Mouse (Mus musculus): ENCODE measurements around the gene Cemip. TPM values are rescaled to one million over a fixed set of nuclear protein-coding genes. Genes with fewer than 3 reads are reported as not detected.

Gene Cemip
- polyA plus RNA-seq, 1 experiment from 2014 or later: 1.8 TPM

- Histone ChIP-seq H3K36me3 (no peaks in the 10 kb centered on the region), H3K27me3 (no peaks in the 10 kb centered on the region), H3K4me3 (no peak overlapping the region), H3K4me1 (no peaks in the 10 kb centered on the region), H3K4me2 (replicated peaks) (no peak overlapping the region), H3K27ac (replicated peaks) (no peak overlapping the region), H3K9ac (replicated peaks) (no peak overlapping the region), H3K9me3 (no peaks in the 10 kb centered on the region)
- 92% methylated on average over 1 of the region's 1 CpGs for WGBS
- no peak for ATAC-seq (ENCODE audit: low FRiP score, low read depth)
Observed at GRCm38 (mm10) chr7:83978410-83978809, 107.9 kb downstream of the Cemip start.

DNA sequence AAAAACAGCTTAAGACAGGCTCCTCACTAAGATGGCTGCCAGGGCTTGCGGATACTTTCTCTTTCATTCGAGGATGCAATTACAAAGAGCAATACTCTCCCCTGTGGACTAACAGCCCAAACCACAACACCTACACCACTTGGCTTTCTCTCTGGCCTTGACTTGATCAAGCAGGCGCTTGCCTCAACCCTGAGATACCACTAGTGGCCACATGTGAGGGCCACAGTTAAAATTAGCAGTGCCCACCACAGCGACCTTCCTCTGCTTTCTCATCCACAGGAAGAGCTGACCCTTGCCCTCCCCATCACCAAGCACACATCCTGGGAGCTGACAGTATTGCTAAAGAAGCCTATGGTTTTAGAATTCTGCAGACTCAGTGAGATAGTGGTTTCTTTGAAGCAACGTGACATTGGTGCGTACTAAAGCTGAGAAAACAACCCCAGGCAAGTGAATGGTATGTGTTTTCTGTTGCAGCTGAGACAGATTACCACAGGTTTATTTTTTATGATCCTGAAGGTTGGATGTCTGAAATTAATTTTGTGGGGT is 109.8 kb downstream of the Cemip start:
- Histone ChIP-seq H3K4me2 (replicated peaks) (no peak overlapping the region), H3K27me3 (no peaks in the 10 kb centered on the region), H3K9ac (replicated peaks) (no peak overlapping the region), H3K36me3 (no peaks in the 10 kb centered on the region), H3K4me3 (no peak overlapping the region), H3K9me3 (no peaks in the 10 kb centered on the region), H3K4me1 (no peaks in the 10 kb centered on the region), H3K27ac (replicated peaks) (no peak overlapping the region)
- no peak for ATAC-seq (ENCODE audit: low FRiP score, low read depth)
- WGBS: 84% methylated on average over 6 of the region's 6 CpGs

GRCm38 (mm10) chr7:83975283-83975682 is 111.0 kb downstream of the Cemip start:
- no peak overlapping the region for H3K9ac ChIP-seq (replicated peaks)
- 90% methylated on average over 6 of the region's 6 CpGs for WGBS
- H3K36me3 ChIP-seq: no peaks in the 10 kb centered on the region
- H3K4me2 ChIP-seq (replicated peaks): no peak overlapping the region
- no peaks in the 10 kb centered on the region for H3K27me3 ChIP-seq
- H3K9me3 ChIP-seq: no peaks in the 10 kb centered on the region
- ATAC-seq (ENCODE audit: low FRiP score, low read depth): no peak
- H3K27ac ChIP-seq (replicated peaks): no peak overlapping the region
- H3K4me1 ChIP-seq: no peaks in the 10 kb centered on the region
- H3K4me3 ChIP-seq: no peak overlapping the region

DNA sequence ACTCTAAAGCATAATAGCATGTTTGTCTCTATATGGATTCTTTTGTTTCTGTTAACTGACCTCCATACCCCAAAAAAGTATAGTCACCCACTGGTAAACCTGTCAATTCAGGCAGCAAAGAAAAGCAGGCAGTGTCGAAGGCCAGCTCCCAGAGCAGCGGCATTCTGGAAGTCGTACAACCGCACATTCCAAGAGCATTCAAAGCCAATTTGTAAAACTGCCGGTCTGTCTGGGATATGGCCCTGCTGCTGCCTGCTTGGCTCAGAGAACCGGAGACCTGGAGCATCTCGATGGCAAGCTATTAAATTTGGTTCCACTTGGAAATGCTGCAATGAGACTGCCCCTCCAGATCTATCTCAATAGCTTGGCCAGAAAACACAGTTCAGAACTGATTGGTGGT is 113.8 kb downstream of the Cemip start:
- no peaks in the 10 kb centered on the region for H3K27me3 ChIP-seq
- no peaks in the 10 kb centered on the region for H3K36me3 ChIP-seq
- no peaks in the 10 kb centered on the region for H3K9me3 ChIP-seq
- H3K4me1 ChIP-seq: no peaks in the 10 kb centered on the region
- ATAC-seq (ENCODE audit: low FRiP score, low read depth): no peak
- no peak overlapping the region for H3K4me3 ChIP-seq
- H3K9ac ChIP-seq (replicated peaks): no peak overlapping the region
- 89% methylated on average over 7 of the region's 7 CpGs for WGBS
- no peak overlapping the region for H3K4me2 ChIP-seq (replicated peaks)
- no peak overlapping the region for H3K27ac ChIP-seq (replicated peaks)

DNA sequence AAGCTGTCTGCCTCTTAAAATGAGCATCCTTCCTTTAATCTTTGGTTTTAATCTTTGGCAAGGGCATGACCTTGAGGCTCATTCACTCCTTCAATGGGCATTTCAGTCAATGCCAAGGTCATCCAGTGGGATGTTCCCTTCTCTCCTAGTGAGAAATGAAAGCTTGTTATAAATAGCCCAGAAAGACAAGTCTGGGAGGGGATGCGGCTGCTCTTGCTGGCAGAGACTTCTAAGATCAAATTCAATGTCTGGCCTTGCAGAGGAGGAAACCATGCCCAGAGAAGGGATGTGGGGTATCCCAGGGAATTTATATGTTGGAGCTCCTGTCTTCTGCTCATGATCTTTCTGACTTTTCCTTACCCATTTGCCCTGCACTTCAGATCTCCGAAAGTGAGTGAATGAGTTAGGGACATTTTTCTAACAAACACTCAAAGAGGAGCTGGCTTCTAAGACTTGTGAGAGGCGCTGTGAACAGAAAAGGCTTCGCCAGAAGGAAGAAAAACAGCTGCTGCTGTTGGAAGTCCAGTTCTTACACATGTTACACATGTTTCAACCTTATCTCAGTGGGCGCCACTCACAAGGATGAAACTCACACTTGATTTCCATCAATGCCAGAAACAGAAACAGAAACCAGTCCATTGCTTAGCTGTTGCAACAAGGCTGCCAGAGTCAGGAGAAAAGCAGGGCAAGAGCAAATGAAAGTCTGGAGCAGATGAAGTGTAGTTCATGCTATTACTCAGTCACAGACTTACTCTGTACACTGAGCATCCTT is 120.1 kb downstream of the Cemip start:
- no peak overlapping the region for H3K4me3 ChIP-seq
- 84% methylated on average over 5 of the region's 5 CpGs for WGBS
- H3K9me3 ChIP-seq: no peaks in the 10 kb centered on the region

DNA sequence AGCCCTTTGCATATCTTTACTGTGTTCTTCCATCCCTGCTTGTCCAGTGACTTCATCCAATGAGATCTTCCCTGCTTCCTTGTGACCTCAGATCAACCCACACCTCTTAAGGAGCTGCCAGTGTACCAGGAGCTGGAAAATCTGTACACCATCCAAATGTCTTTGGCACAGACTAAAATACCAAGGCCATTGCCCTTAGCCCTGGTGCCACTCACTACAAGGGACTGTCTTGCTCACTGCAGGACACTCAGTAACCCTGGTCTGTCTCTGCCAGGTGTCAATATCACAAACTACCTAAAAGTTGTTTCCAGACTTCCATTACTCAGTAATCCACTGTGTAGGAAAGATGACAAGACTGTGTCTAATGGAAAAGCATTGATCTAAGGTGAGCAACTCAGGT is 121.1 kb downstream of the Cemip start:
- Histone ChIP-seq H3K36me3 (no peaks in the 10 kb centered on the region), H3K4me3 (no peak overlapping the region)

More for the DNA sequence above, 120.1 kb downstream of the Cemip start:
- Histone ChIP-seq H3K27me3 (no peaks in the 10 kb centered on the region), H3K9ac (replicated peaks) (no peak overlapping the region), H3K4me2 (replicated peaks) (no peak overlapping the region), H3K36me3 (no peaks in the 10 kb centered on the region), H3K4me1 (no peaks in the 10 kb centered on the region), H3K27ac (replicated peaks) (no peak overlapping the region)
- no peak for ATAC-seq (ENCODE audit: low FRiP score, low read depth)

DNA sequence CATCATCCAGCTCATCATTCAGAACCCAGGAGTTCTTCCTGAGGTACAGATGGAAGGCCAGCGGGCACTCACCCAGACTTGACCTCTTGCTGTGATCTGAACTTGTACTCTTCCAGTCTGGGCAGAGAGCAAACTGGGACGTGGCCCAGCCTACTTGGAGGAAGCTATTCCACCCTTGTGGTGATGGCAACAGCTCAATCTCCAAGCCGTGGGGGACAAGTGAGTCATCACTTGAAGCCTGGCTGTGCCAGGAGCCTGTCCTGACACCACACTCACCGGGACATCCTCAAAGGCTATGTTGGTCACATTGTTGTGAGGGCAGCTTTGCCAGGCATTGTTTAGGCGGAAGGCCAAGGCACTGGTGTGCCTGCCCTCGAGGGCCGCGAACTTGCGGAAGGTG is 133.8 kb downstream of the Cemip start:
- H3K4me2 ChIP-seq (replicated peaks): no peak overlapping the region
- H3K27me3 ChIP-seq: no peaks in the 10 kb centered on the region
- no peaks in the 10 kb centered on the region for H3K36me3 ChIP-seq
- H3K27ac ChIP-seq (replicated peaks): no peak overlapping the region
- no peaks in the 10 kb centered on the region for H3K9me3 ChIP-seq
- no peak for ATAC-seq (ENCODE audit: low FRiP score, low read depth)
- H3K4me1 ChIP-seq: no peaks in the 10 kb centered on the region
- no peak overlapping the region for H3K4me3 ChIP-seq
- no peak overlapping the region for H3K9ac ChIP-seq (replicated peaks)
- whole genome bisulfite sequencing: 89% methylated on average over 9 of the region's 9 CpGs

More for the DNA sequence above, 121.1 kb downstream of the Cemip start:
- Histone ChIP-seq H3K4me2 (replicated peaks) (no peak overlapping the region), H3K27me3 (no peaks in the 10 kb centered on the region), H3K27ac (replicated peaks) (no peak overlapping the region), H3K4me1 (no peaks in the 10 kb centered on the region), H3K9ac (replicated peaks) (no peak overlapping the region), H3K9me3 (no peaks in the 10 kb centered on the region)
- ATAC-seq (ENCODE audit: low FRiP score, low read depth): no peak

DNA sequence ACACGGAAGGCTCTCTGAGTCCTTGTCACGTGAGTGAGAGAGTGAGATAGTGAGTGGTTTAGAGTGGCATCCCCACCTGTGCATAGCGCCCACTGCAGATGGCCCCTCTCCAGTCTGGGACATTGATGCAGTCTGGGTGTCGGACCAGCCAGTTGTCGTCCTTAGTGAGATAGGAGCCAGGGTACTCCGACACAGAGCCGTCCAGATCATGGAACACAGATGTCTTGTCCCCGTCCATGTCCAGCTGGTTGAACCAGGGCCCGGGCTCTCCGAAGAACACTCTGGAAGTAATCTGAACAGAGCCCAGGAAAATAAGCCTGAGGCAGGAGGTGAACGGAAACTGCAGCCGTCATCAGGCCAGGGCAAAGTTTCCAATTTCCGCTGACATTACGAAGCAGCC is 135.0 kb downstream of the Cemip start:
- 92% methylated on average over 14 of the region's 14 CpGs for WGBS
- Histone ChIP-seq H3K36me3 (no peaks in the 10 kb centered on the region), H3K27me3 (no peaks in the 10 kb centered on the region), H3K27ac (replicated peaks) (no peak overlapping the region), H3K4me1 (no peaks in the 10 kb centered on the region), H3K9ac (replicated peaks) (no peak overlapping the region), H3K9me3 (no peaks in the 10 kb centered on the region), H3K4me3 (no peak overlapping the region), H3K4me2 (replicated peaks) (no peak overlapping the region)
- no peak for ATAC-seq (ENCODE audit: low FRiP score, low read depth)

DNA sequence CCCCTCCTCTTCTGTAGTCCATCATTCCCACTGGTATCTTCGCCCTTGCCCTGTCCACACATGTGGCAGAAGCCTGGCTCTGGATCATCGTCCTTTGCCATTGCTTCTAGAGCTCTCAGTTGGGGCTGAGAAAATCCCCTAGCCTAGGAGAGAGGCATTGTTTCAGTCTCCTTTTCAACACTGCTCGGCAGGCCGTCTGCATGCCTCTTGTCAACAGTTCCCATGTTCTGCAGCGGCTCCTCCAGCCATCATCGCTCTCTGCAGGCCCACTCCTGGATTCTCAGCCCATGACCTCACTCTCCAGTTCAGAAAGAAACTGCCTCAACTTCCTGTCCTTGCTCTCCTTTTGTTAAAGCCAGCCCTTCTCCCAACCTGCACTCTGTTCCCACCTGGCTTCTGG is 136.6 kb downstream of the Cemip start:
- H3K9me3 ChIP-seq: no peaks in the 10 kb centered on the region
- no peak overlapping the region for H3K4me3 ChIP-seq
- no peak for ATAC-seq (ENCODE audit: low FRiP score, low read depth)
- H3K9ac ChIP-seq (replicated peaks): no peak overlapping the region
- no peaks in the 10 kb centered on the region for H3K4me1 ChIP-seq
- 60% methylated on average over 6 of the region's 6 CpGs for WGBS
- no peaks in the 10 kb centered on the region for H3K27me3 ChIP-seq
- no peak overlapping the region for H3K4me2 ChIP-seq (replicated peaks)
- H3K27ac ChIP-seq (replicated peaks): no peak overlapping the region
- no peaks in the 10 kb centered on the region for H3K36me3 ChIP-seq

GRCm38 (mm10) chr7:83948743-83949142 is 137.6 kb downstream of the Cemip start:
- Histone ChIP-seq H3K4me3 (no peak overlapping the region), H3K36me3 (no peaks in the 10 kb centered on the region), H3K9me3 (no peaks in the 10 kb centered on the region), H3K27ac (replicated peaks) (no peak overlapping the region), H3K27me3 (no peaks in the 10 kb centered on the region), H3K4me2 (replicated peaks) (no peak overlapping the region), H3K9ac (replicated peaks) (no peak overlapping the region), H3K4me1 (no peaks in the 10 kb centered on the region)
- no peak for ATAC-seq (ENCODE audit: low FRiP score, low read depth)
- 77% methylated on average over 7 of the region's 7 CpGs for WGBS

- H3K9ac ChIP-seq (replicated peaks): no peak overlapping the region
- H3K27ac ChIP-seq (replicated peaks): no peak overlapping the region
- no peaks in the 10 kb centered on the region for H3K4me1 ChIP-seq
- no peak overlapping the region for H3K4me3 ChIP-seq
- H3K36me3 ChIP-seq: no peaks in the 10 kb centered on the region
- no peaks in the 10 kb centered on the region for H3K27me3 ChIP-seq
- no peak for ATAC-seq (ENCODE audit: low FRiP score, low read depth)
- H3K4me2 ChIP-seq (replicated peaks): no peak overlapping the region
- WGBS: 88% methylated on average over 8 of the region's 8 CpGs
- H3K9me3 ChIP-seq: no peaks in the 10 kb centered on the region
Observed at GRCm38 (mm10) chr7:83941701-83942101, 144.6 kb downstream of the Cemip start.

- Histone ChIP-seq H3K9ac (replicated peaks) (no peak overlapping the region), H3K4me1 (no peaks in the 10 kb centered on the region), H3K4me3 (no peak overlapping the region), H3K9me3 (no peaks in the 10 kb centered on the region), H3K36me3 (no peaks in the 10 kb centered on the region), H3K4me2 (replicated peaks) (no peak overlapping the region), H3K27me3 (no peaks in the 10 kb centered on the region), H3K27ac (replicated peaks) (no peak overlapping the region)
- ATAC-seq (ENCODE audit: low FRiP score, low read depth): no peak
- WGBS: 87% methylated on average over 2 of the region's 2 CpGs
Observed at GRCm38 (mm10) chr7:83940136-83940535, 146.2 kb downstream of the Cemip start.
